Mouse (Mus musculus) left cerebral cortex, postnatal 10 days (tissue): ENCODE measurements around the gene Mto1. TPM values are rescaled to one million over a fixed set of nuclear protein-coding genes. Genes with fewer than 3 reads are reported as not detected.
"Not testable (repeated sequence)": the region's sequence is repeated elsewhere in the genome, so short reads cannot be mapped to it uniquely, and the experiment has no call there.

Experiments
- DNase-seq, 2 experiments: peaks; one replicate each; pipeline ENCODE4 v3.0.0; 2021 to 2022; ENCODE audit warnings: low spot score in 2 of 2, mixed read lengths in 1 of 2; ENCODE audit errors: extremely low spot score in 1 of 2
- intact Hi-C: fragments of 180-260 bp; cut with DNase I; formaldehyde crosslinking; loops from one replicate; pipeline ENCODE4 v1.15.1; 2025
- total RNA-seq, 2 experiments: library from RNA; stranded (reverse); gene quantifications; 2 replicates each; pipeline ENCODE4 v1.2.3; 2021

The Mto1 gene
- total RNA-seq, 2 experiments from 2014 or later: 21.1 to 21.2 TPM

DNA sequence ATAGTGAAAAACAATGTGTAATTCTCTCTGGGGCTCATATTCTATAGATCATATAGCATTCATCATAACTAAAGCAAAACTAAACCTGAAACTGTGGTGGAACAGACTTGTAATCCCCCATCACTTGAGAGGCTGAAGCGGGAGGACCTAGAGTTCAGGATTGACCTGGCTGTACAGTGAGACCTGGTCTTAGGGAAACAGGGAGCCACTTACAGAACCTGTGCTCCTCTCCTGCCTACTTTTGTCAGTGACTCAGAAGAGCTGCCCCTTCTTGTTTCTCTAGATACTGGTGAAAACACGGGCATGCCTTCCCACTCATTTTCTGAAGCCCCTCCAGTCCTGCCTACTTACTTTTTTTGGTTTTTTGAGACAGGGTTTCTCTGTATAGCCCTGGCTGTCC, 26.3 kb downstream of the Mto1 start:
- intact Hi-C loops: no loop called here
- no peak for DNase-seq

DNA sequence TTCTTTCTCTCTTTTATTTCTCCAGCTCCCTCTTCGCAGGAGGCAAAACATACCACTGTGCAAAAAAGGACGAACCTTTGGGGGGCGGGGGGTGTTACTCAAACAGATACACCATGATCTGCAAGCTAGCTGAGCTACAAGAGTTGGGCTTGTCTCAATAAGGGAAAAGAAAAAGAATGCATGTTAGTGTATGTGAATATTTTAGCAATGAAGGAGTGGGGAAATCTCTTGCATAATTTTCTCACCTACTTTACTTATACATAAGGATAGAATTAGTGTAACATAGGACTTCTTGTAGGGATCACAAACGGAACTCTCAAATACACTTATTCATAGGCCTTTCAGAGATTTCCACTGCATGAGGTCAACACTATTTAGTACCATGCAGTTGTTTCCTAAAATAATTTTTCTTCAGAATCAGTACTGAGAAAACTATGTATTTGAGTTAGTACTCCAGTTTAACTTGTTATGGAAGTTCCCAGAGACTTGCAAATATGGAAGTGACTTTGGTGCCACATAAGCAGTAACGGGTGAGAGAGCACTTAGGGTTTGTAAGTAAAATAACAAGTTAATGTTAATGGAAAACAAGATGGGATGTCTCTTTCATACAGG, 26.9 kb downstream of the Mto1 start:
- DNase-seq: no peak
- intact Hi-C loops: no loop called here

DNA sequence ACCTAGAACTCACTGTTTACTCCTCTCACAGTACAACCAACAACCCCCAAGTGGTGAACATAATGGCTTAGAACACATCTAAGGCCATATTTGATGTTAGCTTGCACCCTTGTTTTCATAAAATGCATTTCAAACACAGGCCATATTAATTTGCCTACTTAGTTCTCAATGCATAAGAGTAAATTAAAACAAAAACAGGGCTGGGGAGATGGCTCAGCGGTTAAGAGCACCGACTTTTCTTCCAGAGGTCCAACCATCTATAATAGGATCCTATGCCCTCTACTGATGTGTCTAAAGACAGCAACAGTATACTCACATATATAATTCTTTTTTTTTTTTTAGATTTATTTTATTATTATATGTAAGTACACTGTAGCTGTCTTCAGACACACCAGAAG, 27.4 kb downstream of the Mto1 start:
- intact Hi-C loops: no loop called here
- DNase-seq: no peak

DNA sequence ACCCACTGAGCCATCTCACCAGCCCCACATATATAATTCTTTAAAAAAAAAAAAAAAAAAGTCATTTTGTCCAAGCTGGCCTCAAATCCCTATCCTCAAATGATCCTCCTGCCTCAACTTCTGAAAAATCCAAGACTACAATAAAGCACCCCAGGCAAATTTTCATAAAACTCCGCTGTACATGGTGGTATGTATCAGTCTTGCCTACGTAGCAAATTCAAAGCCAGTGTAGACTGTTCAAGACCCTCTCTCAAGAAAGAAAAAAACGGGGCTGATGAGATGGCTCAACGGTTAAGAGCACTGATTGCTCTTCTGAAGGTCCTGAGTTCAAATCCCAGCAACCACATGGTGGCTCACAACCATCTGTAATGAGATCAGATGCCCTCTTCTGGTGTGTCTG, 27.9 kb downstream of the Mto1 start:
- intact Hi-C loops: no loop called here
- no peak for DNase-seq

DNA sequence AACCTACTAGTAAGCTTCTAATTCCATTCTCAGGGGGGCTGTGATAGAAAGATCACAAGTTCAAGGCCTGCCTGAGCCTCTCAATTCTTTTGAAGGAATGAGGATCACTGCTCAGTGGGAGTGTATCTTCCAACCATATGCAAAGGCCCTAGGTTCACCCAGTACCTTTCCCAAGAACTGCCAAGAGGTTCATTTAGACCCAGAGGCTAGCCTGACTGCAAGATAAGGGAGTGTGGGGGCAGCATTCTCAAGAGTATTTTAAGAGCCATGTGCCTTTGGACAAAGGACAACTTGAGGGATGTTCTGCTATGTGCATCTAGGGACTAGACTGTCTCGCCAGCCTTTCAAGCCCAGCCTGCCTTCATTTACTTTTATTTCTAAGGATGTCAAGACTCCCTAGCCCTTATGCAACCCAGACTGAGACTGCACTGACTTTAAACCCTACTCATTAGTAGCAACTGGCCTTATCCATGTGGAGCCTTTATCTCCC, 28.6 kb downstream of the Mto1 start:
- intact Hi-C loops: no loop called here
- no peak for DNase-seq

DNA sequence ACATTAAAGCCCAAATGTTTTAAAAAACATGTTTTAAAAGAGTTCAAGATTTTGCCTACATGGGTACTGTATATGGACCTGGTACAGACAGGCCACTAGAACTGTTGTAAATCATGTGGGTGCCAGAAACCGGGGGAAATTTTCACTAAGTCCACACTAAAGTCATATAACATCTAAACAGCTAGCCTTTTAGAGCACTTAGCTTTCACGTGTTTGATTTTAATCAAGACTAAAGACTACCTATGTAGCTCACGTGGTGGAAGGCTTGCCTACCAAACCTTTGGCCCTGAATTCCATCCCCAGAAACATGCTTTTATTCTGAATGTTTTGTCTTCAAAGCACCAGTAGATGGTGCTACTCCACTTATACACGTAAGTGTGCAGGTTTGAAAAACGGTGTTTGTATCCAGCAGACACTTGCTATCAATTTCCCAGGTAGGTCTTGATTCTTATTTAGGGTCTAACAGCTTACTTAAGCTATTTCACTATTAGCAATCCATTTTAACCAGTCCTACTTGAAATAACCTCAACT, 29.1 kb downstream of the Mto1 start:
- no peak for DNase-seq
- intact Hi-C loops: no loop called here

DNA sequence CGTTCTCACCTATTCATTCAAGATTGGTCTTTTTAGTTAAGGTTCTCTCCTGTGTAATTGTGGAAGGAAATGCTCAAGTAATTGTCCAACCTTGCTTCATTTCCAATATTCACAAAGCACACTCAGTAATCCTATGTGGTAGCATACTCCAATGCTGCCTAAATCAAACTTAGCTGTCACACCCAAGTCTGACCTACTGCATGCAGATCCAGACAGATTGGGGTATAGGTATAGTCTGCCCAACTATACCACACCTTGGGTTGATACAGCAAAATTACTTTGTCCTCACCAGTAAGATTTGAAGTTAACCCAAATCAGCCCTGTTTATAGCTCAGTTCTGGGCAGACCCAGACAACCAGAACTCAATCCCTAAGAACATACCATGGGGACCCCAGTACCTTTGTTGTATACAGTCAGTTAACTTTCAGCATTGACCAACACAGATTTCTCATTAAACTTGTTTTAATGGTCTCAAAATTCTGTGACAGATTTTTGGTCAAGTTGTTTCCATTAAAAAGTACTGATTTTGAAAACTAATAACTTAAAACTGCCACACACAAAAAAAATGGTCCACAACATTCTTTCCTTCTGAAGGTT, 30.1 kb downstream of the Mto1 start:
- intact Hi-C loops, DNase-seq: not testable (repeated sequence)

DNA sequence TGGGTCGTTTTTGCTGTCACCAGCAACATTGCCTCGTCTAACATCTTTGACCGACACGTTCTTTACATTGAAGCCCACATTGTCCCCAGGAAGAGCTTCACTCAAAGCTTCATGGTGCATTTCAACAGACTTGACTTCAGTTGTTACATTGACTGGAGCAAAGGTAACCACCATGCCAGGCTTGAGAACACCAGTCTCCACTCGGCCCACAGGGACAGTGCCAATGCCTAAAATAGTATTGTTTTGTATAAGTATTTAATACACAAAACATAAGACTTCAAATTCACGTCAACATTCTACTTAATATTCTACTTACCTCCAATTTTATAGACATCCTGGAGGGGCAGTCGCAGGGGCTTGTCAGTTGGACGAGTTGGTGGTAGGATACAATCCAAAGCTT, 31.3 kb downstream of the Mto1 start:
- intact Hi-C loops, DNase-seq: not testable (repeated sequence)

DNA sequence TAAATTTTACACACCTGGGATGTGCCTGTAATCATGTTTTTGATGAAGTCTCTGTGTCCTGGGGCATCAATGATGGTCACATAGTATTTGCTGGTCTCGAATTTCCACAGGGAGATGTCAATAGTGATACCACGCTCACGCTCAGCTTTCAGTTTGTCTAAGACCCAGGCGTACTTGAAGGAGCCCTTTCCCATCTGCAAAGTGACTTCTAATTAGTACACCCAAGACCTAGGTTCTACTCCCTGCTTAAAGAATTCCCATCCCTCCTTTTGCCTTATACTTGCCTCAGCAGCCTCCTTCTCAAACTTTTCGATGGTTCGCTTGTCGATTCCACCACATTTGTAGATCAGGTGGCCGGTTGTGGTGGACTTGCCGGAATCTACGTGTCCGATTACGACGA, 32.2 kb downstream of the Mto1 start:
- DNase-seq, intact Hi-C loops: not testable (repeated sequence)

DNA sequence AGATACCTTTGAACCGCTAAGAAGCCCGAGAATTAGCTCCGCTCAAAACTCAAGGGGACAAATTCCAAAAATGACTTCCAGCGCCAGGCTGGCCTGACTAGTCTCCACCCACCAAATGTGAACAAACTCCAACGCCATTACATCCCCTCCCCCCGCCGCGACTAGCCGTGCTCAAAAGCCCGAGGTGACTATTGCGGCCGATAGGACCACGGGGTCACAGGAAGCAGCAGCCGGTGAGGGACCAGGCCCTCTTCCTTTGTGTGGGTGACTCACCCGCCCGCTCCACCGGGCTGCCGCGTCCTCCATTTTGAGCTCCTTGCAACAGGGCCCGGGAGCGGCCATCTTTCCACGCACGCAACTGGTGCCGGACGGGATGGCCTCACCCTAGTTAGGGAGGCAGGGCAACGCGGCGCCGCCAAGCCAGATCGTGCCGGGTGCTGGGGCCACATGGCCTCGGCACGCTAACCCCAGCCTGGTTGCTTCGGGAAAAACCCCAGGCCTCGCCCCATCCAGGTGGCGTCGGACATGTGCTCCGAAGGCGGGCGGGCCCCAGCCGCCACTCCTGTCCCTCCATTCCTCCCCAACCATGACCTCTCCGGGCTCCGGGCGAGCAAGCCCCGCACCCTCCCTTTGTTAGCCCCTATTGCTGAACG, 32.8 kb downstream of the Mto1 start:
- DNase-seq: peak; percentile 59 to 90
- intact Hi-C loops: no loop called here

DNA sequence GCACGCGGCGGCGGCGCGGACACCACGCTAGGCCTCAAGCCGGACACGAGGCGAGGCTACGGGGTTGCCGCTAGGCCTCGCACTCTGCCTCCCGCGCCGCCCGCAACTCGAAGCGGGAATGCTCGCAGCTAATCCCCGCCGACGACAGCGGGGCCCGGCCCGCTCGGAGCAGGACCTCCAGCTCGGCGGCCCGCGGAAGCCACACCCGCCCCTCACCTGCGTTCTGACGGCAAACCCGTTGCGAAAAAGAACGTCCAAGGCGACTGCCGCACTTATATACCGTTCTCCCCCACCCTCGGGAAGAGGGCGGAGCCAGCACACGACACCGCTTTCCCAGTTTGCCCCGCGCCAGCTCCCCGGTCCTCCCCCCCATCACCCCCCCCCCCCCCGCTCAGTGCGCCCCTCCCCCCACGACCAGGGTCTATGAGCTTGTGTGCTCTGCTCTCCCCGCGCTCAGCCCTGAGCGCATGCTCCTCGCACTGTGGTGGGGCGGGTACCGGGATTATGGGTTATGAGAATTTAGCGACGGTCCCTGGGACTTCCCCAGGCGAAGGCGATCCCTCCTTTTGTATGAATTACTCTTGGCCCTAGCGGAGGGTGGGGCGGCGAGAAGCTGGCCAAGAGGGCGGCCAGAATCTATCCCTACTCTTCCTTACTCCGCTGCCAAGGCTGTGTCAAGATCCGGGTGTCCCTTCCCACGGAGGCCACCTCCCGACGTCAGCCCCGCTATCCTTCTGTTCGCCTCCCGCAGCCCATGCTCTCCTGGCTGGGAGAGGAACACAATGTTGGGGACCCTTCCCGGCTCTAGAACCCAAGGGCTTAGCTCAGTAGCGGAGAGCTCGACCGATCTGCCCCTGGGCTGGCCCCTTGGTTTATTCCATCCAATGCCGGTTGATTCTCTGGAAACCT, 33.7 kb downstream of the Mto1 start:
- DNase-seq: peak; percentile 95 to 97
- intact Hi-C loops: no loop called here

DNA sequence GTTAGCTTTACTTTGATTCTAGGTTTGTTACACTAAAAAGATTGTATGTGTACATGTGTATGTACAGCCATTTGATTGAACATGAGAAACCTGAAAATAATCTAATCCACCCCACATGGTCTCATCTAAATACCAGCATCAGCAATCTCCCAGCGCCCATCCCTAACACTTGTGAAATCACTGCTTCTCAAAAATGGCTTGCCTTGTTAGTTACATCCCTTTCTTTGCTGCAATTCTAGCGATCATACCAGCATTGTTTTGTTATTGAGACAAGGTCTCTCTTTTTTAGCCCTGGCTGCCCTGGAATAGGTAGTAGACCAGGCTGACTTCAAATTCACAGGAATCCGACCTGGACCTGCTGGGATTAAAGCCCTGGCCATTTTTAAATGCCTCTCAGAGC, 34.4 kb downstream of the Mto1 start:
- DNase-seq: no peak
- intact Hi-C loops: no loop called here

DNA sequence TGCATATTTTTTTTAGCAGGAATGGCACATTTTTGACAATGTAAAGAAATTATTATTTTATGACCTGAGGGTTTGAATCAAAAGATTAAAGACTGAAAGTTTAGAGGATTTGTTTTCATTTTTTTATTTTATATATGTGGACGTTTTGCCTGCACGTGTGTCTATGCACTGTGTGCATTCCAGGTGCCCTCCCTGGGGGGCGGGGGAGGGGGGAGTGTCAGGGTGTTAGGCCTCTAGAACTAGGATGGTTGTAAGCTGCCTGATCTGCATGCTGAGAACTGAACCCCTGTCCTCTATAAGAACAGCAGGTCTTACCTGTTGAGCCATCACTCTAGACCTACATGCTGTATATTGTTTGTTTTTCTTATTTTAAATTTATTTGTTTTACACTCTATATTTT, 36.7 kb downstream of the Mto1 start:
- no peak for DNase-seq
- intact Hi-C loops: loop anchor here (5.0 kb wide), 1 partner anchor 38 kb away; no protein-coding TSS in a partner anchor

DNA sequence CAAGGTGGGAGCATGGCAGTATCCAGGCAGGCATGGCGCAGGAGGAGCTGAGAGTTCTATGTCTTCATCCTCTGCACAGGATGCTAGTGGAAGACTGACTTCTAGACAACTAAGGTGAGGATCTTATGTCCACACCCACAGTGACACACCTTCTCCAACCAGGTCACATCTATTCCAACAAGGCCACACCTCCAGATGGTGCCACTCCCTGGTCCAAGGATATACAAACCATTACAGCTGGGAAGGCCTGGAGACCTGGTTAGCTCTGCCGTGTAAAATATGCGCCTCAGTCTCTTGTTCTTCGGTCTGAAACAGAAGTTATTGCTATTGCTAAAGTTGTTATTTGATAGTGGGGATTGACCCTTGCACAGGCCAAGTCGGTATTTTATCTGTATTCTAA, 40.0 kb downstream of the Mto1 start:
- DNase-seq: not testable (repeated sequence)
- intact Hi-C loops: loop anchor here (5.0 kb wide), 1 partner anchor 34 kb away; no protein-coding TSS in a partner anchor

DNA sequence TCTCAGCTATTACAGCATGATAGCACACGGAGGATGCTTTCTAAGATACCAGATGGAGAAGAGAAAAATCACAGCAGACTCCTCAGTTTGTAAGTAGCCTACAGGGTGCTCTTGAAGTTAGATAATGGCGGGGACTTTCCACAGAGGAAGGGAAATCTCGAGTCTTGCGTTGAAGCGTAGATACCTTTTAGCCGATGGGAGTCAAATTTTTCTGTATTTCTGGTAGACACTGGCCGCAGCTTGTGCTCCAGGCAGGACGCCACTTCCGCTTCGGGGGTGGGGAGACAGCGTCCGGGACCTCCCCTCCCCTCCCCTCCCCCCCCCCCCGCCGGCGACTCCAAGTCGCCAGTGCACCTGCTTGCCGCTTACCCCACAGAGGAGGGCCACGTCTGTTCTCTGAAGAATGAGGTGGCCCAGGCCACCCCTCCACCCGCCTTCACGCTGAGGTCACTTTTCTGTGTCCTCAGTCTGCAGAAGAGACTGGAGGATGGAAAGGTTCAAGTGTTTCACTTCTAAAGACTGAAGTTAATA, 40.9 kb downstream of the Mto1 start, which contains the start of gene Eef1a1:
Gene Eef1a1 (minus strand): TSS at position 262 of the 531 bp plus-strand sequence.
- peak in 1 of 2 experiments; percentile 81 for DNase-seq
- intact Hi-C loops: loop anchor here (5.0 kb wide), 1 partner anchor 33 kb away; no protein-coding TSS in a partner anchor

DNA sequence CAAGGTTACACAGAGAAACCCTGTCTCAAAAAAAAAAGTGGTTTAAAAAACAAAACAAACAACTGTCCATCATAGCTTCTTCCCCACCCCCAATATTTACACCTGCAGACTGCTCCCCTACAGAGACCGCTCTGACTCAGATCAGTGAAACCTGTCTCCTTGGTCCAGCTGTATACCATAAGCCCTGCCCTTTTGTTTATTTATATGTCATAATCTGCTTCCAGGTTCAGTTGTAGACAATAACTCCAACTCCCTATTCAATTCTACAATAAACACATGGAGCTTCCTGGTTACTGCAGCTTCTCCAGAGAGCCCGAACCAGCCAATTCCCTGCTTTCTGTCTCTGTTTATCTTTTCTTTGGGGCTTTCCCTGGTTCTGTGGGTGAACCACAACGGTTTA, 43.2 kb downstream of the Mto1 start:
- no peak for DNase-seq
- intact Hi-C loops: no loop called here

DNA sequence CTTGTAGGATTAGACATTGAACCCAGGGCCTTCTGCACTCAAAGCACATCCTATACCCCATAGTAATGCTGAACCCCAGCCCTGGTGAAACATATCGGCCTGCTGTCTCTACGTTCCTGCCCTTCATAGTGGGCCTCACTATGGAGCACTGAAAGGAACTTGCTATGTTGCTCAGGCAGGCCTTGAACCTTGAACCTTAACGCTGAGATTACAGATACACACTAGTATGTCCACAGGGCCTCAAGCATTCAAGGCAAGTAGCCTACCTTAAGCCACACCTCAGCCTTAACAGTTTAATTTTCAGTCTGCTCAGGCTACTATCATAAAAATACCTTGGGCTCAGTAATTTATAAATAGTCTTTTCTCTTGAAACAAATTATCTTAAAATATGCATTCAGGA, 44.2 kb downstream of the Mto1 start:
- intact Hi-C loops: no loop called here
- DNase-seq: no peak

DNA sequence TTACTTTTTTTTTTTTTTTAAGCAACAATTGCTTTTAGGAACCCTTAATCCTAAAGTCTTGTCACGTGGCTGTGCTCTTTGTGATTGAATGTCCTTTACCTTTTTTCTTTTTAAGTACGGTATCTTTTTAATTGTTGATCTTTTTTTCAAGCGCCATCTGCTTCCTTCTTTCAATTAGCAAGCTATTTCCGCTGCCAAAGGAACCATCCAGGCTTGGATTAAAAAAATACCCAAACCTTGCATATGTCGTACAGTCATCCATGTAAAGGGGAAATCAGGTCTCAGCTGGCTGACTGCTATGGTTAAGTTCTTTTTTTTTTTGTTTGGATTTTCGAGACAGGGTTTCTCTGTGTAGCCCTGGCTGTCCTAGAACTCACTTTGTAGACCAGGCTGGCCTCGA, 45.2 kb downstream of the Mto1 start:
- no peak for DNase-seq
- intact Hi-C loops: no loop called here

DNA sequence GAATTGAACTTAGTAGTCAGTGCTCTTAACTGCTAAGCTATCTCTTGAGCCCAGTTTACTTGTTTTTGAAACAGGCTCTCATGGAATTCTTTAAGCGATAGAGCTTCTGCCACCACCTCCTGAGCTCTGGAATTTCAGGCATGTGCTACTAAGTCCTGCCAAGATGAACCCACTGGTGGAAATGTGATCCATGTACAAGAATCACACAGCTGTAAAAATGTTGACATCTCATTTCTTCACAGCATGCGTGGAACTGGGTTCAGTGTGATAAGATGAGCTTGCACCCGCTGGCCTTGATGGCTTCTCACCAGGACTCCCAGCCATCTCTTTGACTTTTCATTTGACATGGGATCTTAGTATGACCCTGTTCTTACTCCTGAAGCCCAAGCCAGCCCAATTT, 52.4 kb downstream of the Mto1 start:
- intact Hi-C loops: no loop called here
- DNase-seq: no peak
